Mouse (Mus musculus) right cerebral cortex, adult 2 months (tissue): ENCODE measurements around the gene B9d2.

Experiments used
- DNase-seq, 2 experiments: peaks; one replicate each; pipeline ENCODE4 v3.0.0; 2021 to 2022; ENCODE audit warnings: low spot score in 2 of 2

The B9d2 gene

DNA sequence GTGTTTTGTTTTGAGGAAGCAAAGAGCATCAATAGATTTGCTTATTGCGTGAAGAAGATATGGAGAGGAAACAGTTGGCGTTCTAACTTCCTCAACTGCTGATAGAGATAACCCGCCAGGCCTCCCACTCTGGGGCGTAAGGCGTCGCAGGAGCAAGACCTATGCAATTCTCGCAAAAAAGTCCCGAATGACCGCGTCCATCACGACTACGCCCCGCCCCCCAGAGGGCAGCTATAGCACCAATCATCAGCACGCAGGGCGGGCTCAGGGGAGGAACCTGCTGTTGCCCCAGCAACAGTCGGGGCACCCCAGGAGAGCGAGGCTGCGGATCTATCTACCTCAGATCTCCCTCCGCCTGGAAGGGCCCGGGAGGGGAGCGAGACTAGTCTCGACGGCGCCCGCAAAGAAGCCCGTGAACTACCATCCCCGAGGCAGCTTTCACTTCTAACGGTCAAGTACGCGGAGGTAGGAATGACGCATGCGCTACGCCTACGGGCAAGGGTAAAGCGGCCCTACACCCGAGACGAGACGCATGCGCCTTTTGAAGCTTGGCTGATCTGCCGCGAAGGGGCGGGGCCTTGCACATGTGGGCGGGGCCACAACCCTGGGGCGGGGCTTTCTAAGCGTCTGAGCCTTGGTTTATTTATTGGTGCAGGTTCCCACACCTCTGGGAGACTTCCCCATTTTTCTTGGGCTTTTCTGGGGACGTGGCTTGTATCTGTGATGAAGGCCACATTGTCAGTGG, at the start of gene B9d2:
Gene B9d2, plus strand, starts transcription at position 267 of the 745 bp plus-strand sequence.
- peak; percentile 92 to 97 for DNase-seq

GRCm38 (mm10) chr7:25632679-25633078, 47.9 kb upstream of the B9d2 start:
- no peak for DNase-seq

DNA sequence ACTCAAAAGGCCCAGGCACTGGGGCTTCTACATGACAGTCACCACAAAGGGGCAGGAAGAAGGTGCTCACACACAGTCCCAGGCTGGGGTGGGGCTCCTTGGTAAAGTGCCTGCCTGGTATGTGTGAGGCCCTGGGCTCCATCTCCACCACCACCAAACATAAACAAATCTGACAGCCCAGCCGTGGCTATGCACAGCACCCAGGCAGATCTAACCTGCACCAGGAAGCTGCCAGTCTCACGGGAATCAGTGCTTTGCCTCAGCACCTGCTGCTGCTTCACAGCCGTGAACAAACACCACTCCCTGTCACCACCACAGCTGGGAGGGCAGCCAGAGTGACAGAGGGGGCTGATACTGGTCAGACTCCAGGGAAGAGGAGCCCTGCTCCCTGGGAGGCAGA, 44.2 kb upstream of the B9d2 start:
- no peak for DNase-seq

- DNase-seq, result no peak
Measured at GRCm38 (mm10) chr7:25637099-25637498, 43.5 kb upstream of the B9d2 start.

GRCm38 (mm10) chr7:25639754-25640153, 40.8 kb upstream of the B9d2 start:
- peak; percentile 51 to 53 for DNase-seq

- no peak for DNase-seq
Measured at GRCm38 (mm10) chr7:25644136-25644535, 36.4 kb upstream of the B9d2 start.

GRCm38 (mm10) chr7:25644631-25645030, 35.9 kb upstream of the B9d2 start:
- DNase-seq, result no peak

DNA sequence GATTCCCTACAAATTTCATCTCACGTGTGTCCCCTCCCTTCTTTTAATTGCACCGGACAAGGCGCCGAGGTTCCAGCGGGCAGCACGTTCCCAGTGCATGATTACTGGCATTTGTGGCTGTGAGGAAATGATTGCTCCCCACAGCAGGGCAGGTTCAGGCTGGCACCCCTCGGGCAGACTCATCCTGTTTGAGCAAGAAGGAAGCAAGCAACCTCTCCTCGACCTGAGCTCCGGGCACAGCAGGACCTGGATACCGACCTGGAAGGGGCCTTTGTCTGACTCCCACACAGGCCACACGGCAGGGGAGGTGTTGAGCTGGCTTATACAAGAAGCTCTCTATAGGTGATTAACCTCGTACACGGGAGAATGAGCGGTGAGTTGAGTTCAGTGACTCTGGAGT, 35.5 kb upstream of the B9d2 start:
- DNase-seq, result no peak

GRCm38 (mm10) chr7:25647574-25648123, 32.9 kb upstream of the B9d2 start:
- DNase-seq, result no peak

GRCm38 (mm10) chr7:25649839-25650238, 30.7 kb upstream of the B9d2 start:
- DNase-seq, result no peak

DNA sequence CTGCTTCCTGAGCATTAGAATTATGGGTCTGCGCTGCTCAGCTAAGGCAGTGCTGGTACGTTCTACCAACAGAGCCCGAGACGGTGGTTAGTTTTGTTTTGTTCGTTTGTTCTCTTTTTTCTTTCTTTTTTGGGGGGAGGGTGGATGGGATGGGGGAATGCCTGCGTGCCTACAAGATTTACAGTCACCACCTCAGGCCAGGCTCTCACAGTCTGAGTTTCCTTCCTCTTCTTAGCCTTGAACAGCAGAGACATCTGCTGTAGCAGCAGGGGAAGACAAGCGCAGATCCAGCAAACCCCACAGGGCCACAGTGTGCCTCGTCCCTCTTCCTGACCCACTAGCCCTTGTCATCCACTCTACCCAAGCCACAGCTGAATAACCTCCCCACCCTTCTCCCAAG, 29.3 kb upstream of the B9d2 start:
- DNase-seq, result no peak

- DNase-seq, result no peak
Measured at GRCm38 (mm10) chr7:25652244-25652759, 28.3 kb upstream of the B9d2 start.

DNA sequence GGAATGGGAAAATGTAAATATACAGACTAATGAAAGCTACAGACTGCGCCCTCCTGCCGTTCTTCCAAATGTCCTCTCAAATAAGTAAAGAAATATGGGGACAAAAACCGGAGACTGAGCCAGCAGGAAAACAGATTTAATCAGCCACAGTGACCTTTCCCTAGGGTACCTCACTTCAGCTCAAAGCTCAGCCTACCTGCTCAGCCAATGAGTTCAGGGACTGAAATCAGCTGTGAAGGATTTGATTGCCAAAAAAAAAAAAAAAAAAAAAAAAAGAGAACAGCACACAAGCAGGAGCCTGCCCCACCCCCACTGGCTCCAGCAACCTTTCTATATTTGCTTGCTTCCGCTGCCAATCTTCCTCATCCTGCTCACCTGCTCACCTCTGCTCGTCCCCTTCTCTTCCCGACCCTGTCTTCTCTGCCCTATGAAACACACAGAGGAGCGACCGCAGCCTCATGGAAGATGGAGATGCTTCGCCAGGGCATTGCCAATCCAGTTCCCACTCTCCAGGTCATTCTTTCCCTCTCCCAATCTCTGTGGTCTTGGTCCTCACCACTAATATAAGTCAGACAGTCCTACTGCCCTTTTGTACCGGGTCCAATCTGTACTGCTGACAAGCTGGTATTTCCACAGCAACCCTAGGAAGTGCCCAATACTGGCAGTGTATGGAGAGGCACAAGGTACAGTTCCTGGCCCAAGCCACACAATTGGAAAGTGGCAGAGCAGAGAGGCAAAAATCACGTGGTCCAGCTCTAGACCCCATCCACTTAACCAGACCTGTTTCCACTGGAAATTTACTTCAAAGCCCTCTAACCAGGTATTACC, 24.8 kb upstream of the B9d2 start:
- DNase-seq, result no peak

DNA sequence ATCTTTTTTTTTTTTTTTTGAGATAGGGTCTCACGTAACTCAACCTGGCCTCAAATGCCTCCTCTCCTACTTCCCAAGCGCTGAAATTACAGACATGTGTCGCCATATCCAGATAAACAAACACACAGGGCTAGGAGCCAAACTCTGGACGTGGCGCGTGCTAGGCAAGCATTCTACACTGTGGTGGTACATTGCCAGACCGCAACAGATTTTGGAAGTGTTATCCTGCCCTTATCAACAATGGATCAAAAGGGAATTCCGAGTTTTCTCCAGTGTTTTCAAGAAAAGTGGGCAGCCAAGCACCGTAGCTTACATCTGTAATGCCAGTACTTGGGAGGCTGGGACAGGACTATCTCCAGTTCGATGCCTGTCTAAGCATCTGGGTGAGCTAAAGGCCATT, 22.8 kb upstream of the B9d2 start:
- no peak for DNase-seq

GRCm38 (mm10) chr7:25658657-25659472, 21.7 kb upstream of the B9d2 start, which contains the start of the genes Bckdha and Exosc5:
Bckdha (minus strand) TSS chr7:25658981.
Exosc5 (plus strand) TSS chr7:25659164.
- DNase-seq, result peak; percentile 99 to 100

- DNase-seq, result no peak
Measured at GRCm38 (mm10) chr7:25666381-25666780, 14.2 kb upstream of the B9d2 start.

- DNase-seq, result no peak
Measured at GRCm38 (mm10) chr7:25669158-25669557, 11.4 kb upstream of the B9d2 start.

DNA sequence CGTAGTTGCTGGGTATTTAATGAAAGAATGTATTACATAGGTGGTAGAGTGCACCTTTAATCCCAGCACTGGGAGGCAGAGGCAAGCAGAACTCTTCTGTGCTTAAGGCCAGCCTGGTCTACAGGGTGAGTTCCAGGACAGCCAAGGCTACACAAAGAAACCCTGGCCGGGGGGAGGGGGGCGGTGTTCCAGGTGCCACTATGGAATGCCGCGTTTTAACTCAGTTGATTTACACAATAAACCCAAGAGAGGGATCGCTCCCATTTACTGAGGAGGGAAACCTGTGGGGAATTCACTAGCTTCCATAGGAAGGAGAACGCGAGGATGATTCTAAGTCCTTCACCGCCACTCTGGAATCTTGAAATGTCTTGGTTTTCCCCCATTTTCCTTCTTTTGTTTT, 10.9 kb upstream of the B9d2 start:
- no peak for DNase-seq

DNA sequence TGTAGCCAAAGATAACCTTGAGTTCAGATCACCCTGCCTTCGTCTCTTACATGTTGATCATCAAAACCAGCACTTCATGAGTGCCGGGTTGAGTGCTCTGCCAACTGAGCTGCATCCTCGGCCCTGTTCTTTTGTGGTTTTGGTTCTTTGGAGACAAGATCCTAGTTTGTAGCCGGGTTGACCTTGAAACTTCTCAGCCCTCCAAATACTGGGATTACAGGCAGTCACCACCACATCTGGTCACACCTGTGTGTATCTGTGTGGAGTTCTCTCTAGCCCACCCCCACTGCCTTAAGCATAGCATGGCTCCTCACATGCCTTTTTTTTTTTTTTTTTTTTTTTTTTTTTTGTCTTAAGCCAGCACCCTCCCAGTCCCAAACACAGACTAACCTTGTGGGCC, 10.5 kb upstream of the B9d2 start:
- DNase-seq, result no peak

DNA sequence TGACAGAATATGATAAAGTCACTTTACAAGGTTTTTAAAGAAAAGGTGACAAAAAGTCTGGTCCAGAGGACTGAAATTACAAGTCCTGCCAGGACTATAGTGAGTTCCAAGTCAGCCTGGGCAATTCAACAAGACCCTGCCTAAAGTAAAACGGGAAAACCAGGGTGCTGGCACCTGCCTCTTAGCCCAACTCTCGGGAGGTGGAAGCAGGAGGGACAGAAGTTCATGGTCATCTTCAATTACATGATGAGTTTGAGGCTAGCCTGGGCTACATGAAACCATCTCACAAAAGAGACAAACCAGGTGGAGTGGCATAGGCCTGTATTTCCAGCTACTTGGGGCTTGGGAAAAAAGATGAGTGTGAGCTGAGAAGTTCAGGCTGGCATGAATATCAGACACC, 8.9 kb upstream of the B9d2 start:
- no peak for DNase-seq

- no peak for DNase-seq
Measured at GRCm38 (mm10) chr7:25672442-25672841, 8.1 kb upstream of the B9d2 start.

GRCm38 (mm10) chr7:25674297-25674696, 6.3 kb upstream of the B9d2 start:
- no peak for DNase-seq
